Mouse (Mus musculus): ENCODE measurements around the gene Pcnx3.

Pcnx3 gene

GRCm38 (mm10) chr19:5641021-5641420 lies 47.7 kb downstream of the Pcnx3 start:
- DNase-seq (ENCODE audit: low read depth, low spot score), result no peak

- no peak for DNase-seq (ENCODE audit: low read depth, low spot score)
Measured at GRCm38 (mm10) chr19:5640339-5640738, 48.4 kb downstream of the Pcnx3 start.

GRCm38 (mm10) chr19:5638416-5639005 lies 50.2 kb downstream of the Pcnx3 start:
- no peak for DNase-seq (ENCODE audit: low read depth, low spot score)

- peak; percentile 63 for DNase-seq (ENCODE audit: low read depth, low spot score)
Measured at GRCm38 (mm10) chr19:5637069-5638047, 51.4 kb downstream of the Pcnx3 start, which contains the start of gene Rela. Gene Rela, plus strand, starts transcription at chr19:5637483.

- no peak for DNase-seq (ENCODE audit: low read depth, low spot score)
Measured at GRCm38 (mm10) chr19:5636571-5637041, 52.1 kb downstream of the Pcnx3 start.

GRCm38 (mm10) chr19:5636036-5636570 lies 52.6 kb downstream of the Pcnx3 start:
- no peak for DNase-seq (ENCODE audit: low read depth, low spot score)

GRCm38 (mm10) chr19:5632120-5632519 lies 56.6 kb downstream of the Pcnx3 start:
- DNase-seq (ENCODE audit: low read depth, low spot score), result no peak

- DNase-seq (ENCODE audit: low read depth, low spot score), result no peak
Measured at GRCm38 (mm10) chr19:5629907-5630306, 58.8 kb downstream of the Pcnx3 start.

GRCm38 (mm10) chr19:5625311-5625710 lies 63.4 kb downstream of the Pcnx3 start:
- DNase-seq (ENCODE audit: low read depth, low spot score), result no peak

GRCm38 (mm10) chr19:5621884-5622283 lies 66.8 kb downstream of the Pcnx3 start:
- no peak for DNase-seq (ENCODE audit: low read depth, low spot score)

- DNase-seq (ENCODE audit: low read depth, low spot score), result no peak
Measured at GRCm38 (mm10) chr19:5620007-5620406, 68.7 kb downstream of the Pcnx3 start.

- DNase-seq (ENCODE audit: low read depth, low spot score), result no peak
Measured at GRCm38 (mm10) chr19:5614953-5615352, 73.8 kb downstream of the Pcnx3 start.
